Mouse (Mus musculus) kidney, adult 2 months (tissue): ENCODE data around the gene Fbxo42.

ENCODE experiments used
- CTCF ChIP-seq: fragments of 200-500 bp; conservative IDR thresholded peaks from 2 replicates; pipeline ENCODE4 v1.5.1; 2011; ENCODE audit warnings: low read depth, mild to moderate bottlenecking, control low read depth, low read length, moderate library complexity, mixed read lengths; ENCODE audit not compliant: insufficient read depth, insufficient read length
- POLR2A ChIP-seq: fragments of 200-500 bp; IDR thresholded peaks from one replicate; pipeline ENCODE4 v1.6.1; 2011; ENCODE audit warnings: low read depth, low read length, control low read depth

- TF ChIP-seq CTCF: no peak
- no peak for TF ChIP-seq POLR2A
Measured at GRCm38 (mm10) chr4:141114521-141114981, 33.2 kb upstream of the Fbxo42 start.
